Mouse (Mus musculus): ENCODE data around the gene Dpy30.
"Not testable (repeated sequence)": the region's sequence is repeated elsewhere in the genome, so short reads cannot be mapped to it uniquely, and the experiment has no call there.

Dpy30 gene

DNA sequence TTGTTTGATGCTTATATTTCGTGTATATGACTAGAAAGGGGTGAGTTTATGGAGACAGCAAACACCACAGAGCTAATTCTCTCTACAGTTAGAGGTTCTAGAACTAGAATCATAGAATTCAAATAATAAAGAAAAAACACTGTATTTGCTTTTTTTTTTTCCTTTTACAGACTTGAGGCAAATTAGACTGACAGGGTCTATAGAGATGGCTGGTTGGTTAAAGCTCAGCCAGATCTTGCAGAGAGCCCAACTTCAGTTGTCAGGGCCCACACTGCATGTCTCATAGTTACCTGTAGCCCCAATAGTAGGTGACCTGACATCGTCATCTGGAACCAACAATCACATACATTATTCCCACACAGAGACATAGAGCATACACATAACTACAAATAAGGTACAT is at the start of gene Dpy30:
Dpy30 (minus strand) TSS at position 101 of the 400 bp plus-strand sequence.
- no peak for DNase-seq

DNA sequence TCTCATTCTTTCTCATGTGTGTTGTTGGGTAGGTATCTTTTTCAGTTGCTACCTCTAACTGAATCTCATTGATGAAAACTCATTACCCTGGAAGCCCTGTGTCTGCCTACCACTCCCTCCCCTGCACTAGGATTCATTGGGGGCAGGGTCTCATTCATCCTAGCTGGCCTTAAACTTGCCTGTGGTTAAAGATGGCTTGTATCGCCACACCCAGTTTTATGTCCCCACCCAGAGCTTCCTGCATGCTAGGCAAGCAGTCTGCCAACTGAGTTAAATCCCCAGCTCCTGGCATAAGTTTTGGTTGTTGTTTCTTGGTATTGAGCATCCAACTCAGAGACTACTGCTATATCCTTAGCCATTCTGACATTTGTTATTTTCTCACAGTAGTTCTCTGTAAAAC is 39.8 kb upstream of the Dpy30 start:
- no peak for DNase-seq

DNA sequence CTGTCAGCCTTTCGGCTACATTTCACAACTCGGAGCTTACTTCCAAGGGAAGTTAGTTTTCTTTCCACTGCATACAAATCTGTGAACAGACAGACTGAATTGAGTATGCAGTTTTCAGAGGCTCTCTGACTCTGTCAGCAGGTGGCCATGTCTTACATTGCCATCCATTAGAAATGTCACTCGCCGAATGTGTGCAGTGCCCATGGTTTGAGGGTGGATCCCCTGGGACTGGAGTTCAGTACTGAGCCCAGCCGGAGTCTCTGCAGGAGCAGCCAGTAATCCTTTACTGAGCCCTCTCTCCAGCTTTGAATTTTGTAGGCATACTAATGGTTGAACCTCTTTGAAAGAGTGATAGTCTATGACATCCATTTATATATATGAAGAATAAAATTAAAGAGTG is 17.4 kb upstream of the Dpy30 start:
- DNase-seq = no peak

DNA sequence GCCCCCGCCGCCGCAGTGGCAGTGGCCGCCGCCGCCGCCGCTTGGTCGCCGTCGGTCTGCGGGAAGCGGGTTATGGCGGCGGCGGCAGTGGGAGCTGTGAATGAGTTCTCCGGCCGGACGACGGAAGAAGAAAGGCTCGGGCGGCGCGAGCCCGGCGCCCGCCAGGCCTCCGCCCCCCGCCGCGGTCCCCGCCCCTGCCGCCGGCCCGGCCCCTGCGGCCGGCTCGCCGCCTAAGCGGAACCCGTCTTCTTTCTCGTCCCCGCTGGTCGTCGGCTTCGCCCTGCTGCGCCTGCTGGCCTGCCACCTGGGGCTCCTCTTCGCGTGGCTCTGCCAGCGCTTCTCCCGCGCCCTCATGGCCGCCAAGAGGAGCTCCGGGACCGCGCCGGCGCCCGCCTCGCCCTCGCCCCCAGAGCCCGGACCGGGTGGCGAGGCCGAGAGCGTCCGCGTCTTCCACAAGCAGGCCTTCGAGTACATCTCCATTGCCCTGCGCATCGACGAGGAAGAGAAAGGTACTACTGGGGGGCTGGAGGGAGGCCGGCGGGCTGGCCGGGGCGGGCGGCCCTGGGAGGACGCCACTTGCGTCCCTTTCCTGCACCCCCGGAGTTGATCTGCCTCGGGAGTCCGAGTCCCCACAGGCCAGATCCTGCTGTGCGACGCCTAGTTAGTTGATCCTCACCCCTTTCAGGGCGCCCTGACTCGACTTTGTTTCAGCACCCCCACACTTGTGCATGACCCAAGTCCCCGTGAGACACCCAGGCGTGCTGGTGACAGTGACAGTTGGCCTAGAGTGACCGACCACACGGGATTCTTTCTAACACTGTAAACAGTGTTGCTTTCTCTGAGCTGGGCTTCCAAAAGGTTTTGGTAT is 15.4 kb upstream of the Dpy30 start, which contains the start of gene Spast:
Spast (plus strand) TSS at position 51 of the 868 bp plus-strand sequence.
- DNase-seq = peak; percentile 62

DNA sequence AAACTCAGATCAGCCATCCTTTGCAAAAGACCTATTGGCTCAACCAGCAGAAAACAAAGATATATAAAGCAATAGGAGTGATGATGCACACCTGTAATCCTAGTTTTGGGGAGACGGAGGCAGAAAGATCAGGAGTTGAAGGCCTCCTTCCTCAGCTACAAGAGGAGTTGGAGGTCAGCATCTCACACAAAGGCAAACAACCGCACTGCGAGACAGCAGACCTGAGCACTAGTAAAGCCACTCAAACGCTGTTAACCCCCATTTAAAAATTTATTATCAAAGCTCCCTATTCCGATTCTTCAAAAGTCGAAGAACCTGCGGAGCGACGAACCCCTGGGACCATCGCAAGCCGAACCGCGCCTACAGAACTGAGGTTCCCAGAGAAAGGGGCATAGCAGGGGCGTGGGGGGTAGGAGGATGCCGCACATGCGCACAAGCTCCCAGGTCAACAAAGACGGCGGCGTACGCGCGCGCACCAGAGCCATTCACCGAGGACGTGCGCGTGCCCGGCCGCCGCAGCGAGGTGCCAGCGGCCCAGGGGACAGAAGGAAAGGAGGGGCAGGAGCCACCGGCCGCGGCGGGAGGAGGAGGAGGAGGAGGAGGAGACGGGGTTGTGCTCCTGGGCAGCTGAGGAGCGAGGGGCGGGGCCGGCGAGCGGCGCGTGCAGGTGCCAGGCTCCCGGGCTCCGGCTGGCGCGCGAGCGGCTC is 14.6 kb upstream of the Dpy30 start:
- DNase-seq = peak; percentile 96

DNA sequence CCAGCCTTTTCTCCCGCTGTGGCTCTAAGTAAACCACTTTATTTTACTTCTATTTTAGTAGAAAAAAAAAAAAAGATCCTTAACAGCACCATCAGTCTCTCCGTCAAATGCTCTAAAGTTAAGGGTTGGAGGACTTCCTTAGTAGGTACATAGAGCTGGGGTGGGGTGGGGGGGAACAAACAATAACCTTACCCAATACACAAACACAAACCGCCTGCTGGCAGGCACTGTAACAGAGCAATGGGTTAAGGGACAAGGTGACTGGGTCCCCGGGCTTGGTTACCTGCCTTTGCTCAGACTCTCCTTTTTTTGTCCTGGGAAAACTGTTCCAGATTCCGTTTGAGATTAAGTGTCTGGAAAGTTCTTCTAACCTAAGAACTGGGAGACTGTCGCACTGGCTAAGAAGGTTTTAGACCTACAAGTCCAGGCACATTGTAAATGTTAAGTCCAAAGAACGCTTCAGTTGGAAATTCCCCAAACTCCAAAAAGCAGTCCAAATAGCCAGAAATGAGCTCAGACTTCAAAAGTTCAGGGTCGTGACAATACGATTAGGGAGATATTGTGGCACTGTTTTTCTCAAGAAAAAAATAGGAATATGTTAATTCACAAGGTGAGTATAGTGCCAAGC is 7.4 kb upstream of the Dpy30 start:
- DNase-seq = no peak

DNA sequence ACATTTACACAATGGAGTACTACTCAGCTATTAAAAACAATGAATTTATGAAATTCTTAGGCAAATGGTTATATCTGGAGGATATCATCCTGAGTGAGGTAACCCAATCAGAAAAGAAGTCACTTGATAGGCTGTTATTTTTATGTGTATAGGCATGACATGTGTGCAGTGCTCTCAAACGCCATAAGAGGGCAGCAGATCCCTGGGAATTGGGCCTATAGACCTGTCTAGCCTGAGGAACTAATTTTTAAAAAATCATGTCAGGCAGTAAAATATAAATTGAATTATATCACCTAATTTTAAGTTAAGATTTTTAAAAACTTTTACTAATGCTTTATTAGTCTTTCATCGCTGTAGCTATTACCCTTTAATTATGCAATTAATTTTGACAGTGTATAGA is 4.4 kb upstream of the Dpy30 start:
- DNase-seq = peak; percentile 45

DNA sequence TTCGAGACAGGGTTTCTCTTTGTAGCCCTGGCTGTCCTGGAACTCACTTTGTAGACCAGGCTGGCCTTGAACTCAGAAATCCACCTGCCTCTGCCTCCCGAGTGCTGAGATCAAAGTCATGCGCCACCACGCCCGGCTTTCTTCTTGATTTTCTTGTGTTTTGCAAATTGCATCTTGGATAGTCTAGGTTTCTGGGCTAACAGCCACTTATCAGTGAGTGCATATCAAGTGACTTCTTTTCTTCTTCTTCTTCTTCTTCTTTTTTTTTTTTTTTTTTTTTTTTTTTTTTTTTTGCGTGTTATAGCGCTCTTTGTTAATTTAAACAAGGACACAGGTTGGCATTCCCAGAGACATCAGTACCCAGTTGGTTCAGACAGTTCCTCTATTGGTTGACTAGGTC is 3.5 kb upstream of the Dpy30 start:
- DNase-seq = not testable (repeated sequence)

DNA sequence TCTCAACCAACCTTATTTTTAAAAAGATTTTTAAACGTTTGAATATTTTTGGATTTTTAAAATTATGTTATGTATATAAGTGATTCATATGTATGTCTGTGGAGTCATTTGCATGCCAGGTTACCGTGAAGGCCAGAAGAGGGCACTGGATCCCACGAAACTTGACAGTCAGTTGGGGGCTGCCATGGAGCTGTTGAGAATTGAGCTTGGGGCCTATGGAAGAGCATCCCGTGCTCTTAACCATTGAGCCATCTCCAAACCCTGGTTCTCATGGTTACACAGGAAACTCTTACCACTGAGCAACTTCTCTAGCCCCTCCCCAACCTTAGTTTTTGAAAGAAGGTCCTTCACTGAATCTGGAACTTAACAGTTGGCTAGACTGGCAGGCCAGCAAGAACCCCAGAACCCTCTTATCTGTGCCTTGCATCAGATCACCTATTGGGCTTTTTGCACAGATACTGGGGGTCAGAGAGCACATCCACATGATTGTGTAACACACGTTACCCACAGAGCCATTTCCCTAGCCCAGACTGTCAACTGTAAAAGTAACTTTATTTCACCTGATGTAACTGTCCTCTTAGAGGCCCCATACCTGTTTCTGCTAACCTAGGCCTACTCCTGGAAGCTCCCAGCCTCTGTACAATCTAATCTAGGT is 1.2 kb downstream of the Dpy30 start:
- no peak for DNase-seq

DNA sequence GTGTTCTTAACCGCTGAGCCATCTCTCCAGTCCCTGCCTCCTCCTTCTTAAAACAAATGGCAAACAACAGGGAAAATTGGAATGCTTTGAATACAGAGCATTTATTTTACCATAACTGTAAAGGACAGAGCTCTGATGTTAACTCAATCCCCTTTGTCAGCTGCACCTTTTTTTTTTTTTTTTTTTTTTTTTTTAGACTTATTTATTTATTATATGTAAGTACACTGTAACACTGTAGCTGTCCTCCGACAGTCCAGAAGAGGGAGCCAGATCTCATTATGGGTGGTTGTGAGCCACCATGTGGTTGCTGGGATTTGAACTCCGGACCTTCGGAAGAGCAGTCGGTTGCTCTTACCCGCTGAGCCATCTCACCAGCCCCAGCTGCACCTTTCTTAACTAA is 5.0 kb downstream of the Dpy30 start:
- no peak for DNase-seq

DNA sequence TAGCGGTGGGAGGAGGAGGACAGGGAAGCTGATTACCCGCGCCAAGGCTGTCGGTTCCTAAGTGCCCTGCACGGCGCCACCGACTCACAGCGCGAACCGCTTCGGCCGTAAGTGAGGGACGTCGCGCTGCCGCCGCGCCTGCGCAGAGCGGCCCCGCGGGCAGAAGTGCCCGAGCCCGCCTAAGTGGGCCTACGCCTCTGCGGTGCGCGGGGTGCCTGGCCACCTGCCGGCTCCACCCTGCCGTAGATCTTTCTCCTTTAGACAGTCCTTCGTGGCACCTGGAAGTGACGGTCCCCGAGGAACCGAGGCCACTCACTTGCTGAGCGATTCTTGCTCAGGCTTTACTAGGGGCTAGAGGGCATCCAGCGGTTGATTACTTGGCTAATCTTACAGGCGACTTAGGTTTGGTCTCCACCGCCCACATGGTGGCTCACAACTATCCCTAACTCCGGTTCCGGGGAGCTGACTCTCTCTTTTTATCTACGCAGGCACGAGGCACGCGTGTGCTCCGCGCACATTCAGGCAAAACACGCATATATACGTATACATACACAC is 7.4 kb downstream of the Dpy30 start:
- peak; percentile 85 for DNase-seq

DNA sequence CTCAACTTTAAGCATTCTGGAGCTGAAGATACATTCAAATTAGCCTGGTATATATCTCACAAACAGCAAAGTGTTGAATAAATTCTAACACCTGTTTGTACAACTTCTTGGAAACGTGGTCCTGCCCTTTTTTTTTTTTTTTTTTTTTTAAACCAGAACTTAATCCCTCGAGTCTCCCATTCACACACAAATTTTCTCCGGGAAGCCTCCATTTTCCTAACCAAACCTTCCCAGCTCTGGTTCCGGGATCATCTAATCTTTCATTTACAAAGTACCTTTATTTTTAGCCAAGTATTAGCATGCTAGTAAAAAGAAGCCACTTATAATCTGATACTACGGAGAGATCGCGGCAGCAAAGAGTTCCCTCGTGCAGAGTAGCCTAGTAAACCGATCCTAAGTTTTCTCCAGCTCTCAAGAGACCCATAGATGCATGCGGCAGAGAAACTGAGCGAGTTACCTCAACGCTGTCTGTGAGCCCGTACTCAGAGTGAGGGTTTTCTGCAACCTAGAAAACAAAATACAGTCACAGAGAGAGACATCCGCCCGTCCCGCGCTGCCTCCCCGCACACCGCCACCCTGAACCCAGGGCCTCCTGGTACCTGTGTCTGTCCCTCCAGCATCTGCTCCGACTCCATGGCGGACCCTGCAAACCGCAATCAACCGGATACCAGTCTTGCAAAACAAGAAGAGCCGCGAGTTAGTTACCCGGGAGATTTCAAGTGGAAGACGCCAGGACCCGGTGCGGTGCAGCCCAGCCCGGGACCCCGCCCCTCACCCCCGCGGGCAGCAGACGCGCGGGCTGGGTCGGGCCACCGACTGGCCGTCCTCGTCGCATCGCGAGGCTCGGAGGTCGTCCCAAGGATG is 8.1 kb downstream of the Dpy30 start:
- no peak for DNase-seq

DNA sequence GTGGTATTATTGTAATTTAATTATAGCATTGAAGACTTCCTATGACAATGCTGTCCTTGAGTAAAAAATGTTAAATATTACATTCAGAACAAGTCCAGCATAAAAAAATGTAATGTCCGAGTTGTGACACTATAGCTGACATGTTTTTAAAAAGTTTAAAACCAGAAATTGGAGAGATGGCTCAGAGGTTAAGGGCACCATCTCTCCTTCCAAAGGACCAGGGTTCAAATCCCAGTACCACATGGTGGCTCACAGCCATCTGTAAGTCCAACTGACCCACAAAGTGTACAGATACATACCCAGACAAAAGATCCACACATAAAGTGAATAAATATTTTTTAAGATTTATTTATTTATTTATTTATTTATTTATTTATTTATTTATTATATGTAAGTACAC is 17.7 kb downstream of the Dpy30 start:
- DNase-seq = no peak

DNA sequence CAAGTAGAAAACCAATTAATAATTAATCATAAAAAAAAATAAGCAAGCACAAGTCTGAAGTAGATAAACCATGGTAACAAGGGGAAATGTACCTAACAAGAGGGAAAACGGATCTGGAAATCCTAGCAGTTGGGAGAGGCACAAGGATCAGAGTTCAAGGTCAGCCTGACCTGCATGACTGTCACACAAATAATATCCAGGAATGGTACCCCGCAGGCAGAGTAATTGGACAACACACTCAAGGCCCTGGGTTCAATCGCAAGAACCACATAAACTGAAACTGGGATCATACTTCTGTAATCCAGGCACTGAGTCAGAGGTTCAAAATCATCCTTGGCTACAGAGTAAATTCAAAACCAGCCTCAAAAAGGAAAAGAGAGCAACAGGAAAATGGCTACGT is 18.1 kb downstream of the Dpy30 start:
- DNase-seq = no peak

DNA sequence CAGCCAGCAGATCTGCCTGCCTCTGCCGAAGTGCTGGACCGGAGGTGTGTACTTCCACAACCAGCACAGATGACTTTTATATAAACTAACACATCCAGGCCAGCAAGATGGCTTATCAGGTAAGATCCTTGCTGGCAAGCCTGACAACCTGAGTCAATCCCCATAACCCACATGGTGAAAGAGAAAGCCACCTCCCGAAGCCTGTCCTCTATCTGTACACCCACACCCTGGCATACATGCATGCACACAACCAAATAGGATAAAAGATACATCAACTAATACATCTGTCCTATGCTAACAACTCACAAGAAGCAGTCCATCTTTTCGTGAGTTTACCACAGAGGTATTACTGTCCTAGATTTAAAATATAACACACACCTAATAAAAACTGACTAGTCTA is 19.7 kb downstream of the Dpy30 start:
- DNase-seq = no peak

DNA sequence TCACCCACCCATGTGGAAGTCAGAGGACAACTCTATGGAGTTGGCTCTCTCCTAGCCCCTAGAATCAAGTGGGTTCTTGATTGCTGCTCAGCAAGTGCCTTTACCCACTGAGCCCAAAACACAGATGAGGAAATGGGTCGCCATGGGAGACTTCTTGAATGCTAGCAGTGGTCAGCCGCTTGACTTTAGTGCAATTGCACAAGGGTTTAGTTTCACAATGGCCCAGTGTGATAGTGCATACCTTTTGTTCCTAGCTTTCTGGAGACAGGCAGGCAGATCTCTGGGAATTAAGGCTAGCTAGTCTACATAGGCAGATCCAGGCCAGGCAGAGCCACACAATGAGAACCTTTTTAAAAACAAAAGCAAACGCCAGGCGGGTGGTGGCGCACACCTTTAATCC is 23.7 kb downstream of the Dpy30 start:
- no peak for DNase-seq

DNA sequence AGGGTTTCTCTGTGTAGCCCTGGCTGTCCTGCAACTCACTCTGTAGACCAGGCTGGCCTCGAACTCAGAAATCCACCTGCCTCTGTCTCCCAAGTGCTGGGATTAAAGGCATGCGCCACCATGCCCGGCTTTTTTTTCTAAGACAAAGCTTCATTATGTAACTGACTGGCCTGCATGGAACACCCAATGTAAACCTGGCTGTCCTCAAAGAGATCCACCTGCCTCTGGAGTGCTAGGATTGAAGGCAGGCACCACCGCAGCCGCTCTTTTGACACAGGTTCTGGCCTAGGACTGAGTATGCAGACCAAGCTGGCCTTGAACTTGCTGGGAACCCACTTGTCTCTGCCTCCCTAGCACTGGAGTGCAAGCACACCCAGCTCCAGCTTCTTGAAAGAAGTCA is 26.8 kb downstream of the Dpy30 start:
- DNase-seq = not testable (repeated sequence)

DNA sequence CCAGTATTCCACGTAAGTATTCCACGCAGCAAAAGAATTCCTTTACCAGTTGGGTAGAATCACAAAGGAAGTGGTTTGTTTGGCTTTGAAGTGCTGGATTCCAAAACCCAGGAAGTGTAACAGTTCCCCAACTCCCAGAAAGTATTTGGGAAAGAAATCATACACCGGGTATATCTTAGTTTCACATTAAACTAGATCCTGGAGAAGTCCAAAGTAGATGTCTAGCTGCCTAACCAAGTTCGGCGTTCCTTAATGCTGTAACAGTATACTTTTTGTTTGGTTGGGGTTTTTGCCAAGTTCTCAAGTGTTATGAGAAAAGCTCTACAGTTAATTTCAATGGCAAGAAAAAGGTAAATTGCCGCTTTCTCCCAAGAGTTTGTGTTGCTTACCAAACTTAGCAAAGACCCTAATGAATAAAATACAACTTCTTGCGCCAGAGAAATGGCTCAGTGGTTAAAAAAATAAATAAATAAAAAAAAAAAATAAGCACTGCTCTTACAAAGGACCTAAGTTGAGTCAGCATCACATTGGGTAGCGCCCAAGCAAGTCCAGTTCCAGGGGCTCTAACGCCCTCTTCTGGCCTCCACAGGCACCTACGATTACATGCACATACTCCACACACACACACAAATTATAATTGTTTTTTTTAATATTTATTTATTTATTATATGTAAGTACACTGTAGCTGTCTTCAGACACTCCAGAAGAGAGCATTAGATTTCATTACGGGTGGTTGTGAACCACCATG is 27.5 kb downstream of the Dpy30 start:
- DNase-seq = no peak

DNA sequence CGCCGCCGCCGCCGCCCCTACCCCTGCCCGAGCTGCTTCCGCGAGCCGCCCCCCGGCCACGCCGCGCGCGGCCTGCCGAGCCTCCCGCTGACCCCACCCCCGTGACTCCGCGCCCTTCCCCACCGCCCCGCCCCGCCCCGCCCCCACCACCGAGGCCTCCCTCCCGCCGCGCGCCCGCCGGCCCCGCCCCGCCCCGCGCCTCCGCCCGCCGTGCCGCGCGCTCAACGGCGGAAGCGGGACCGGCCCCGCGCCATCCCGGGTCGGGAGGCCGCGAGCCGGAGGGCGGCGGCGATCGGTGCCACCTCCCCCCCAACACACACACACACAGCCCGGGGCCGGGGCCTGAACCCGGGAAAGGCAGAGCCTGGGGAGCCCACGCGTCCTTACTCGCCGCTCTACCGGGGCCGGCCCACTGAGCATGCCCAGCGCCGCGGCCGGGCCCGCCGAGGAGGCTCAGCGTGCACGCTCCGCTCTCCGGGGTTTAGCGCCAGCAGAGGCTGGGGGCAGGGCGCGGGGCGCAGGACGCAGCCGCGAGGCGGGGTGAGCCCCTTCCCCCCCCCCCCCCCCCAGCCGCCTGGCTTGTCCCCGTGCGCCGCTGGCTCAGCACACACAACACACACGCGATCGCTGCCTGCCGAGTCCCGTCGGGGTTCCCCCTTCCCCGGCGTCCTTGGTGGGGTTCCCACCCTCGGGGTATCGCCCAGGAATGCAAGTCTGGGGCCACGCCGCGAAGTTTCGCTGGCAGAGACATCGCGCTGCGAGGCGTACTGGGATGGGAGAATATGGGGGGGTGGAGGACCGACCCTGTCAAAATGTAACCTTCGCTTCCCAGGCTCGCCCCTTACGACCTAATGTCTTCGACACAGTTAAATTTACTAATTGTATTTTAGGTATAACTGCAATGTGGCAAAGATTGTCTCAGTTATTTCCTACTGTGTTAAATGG is 28.4 kb downstream of the Dpy30 start, which contains the start of gene Memo1:
Memo1 (minus strand) TSS at position 496 of the 945 bp plus-strand sequence.
- peak; percentile 89 for DNase-seq

All from right cerebral cortex, postnatal 14 days (tissue).